ENCODE assay signal across 16 mouse cellular contexts in genomic region chr16:92955508-92955907, GRCm38 (mm10).
A peak's percentile ranks its signal among the peaks of the same experiment; 100 is the strongest.
DNase-seq lines count a peak whose midpoint lies in the region; ATAC-seq and TF ChIP-seq lines count a peak whose summit lies in the region.
"Had no signal": no experiment of that assay in that cellular context is flagged by ENCODE, and none has a peak within 500 bp of the region (broad histone marks: within the 10 kb centered on the region; RNA-seq: fewer than 3 reads in every experiment).

No protein-coding gene starts in this region.

- H3K36me3 ChIP-seq in stomach, postnatal 0 days (ENCODE audit: control insufficient read depth, insufficient read depth, low read length) = no peaks in the 10 kb centered on the region
- H3K36me3 ChIP-seq: G1E; heart, embryonic 13.5 days; lung, embryonic 15.5 days; midbrain, embryonic 15.5 days had no signal

- ATAC-seq in stomach, postnatal 0 days (ENCODE audit: low FRiP score, low TSS enrichment) = no peak; the same call in 1 of the 2 replicates
- ATAC-seq: CD4-positive, CD25-positive, alpha-beta regulatory T cell, adult 4 months; forebrain, postnatal 0 days; inflammation-experienced regulatory T-cells, adult 6 months; midbrain, embryonic 15.5 days had no signal

- H3K27me3 ChIP-seq in stomach, postnatal 0 days (ENCODE audit: control insufficient read depth, insufficient read depth, low read length) = no peaks in the 10 kb centered on the region
- H3K27me3 ChIP-seq: lung, embryonic 15.5 days; midbrain, embryonic 15.5 days had no signal

- no peak for TF ChIP-seq CTCF in gastrocnemius, adult 2 months (IDR thresholded peaks at IDR 0.05)
- no peak for TF ChIP-seq CTCF in stomach, postnatal 0 days (IDR thresholded peaks at IDR 0.05; ENCODE audit: low read depth)

- H3K9me3 ChIP-seq in stomach, postnatal 0 days (ENCODE audit: control insufficient read depth, low read length) = no peaks in the 10 kb centered on the region
- H3K9me3 ChIP-seq: G1E; heart, embryonic 13.5 days; lung, embryonic 15.5 days; midbrain, embryonic 15.5 days had no signal

- peak overlapping the region; percentile 76 for H3K27ac ChIP-seq in gastrocnemius, adult 2 months
- H3K27ac ChIP-seq in stomach, postnatal 0 days (replicated peaks) = peak overlapping the region; percentile 13; the same call in 1 of the 2 replicates
- H3K27ac ChIP-seq: lung, embryonic 15.5 days; midbrain, embryonic 15.5 days had no signal

- H3K4me2 ChIP-seq in stomach, postnatal 0 days (replicated peaks; ENCODE audit: low read depth) = peak overlapping the region; percentile 23; the same call in 1 of the 2 replicates
- H3K4me2 ChIP-seq: heart, embryonic 13.5 days; liver, embryonic 11.5 days; lung, embryonic 15.5 days; midbrain, embryonic 15.5 days had no signal

- 24% methylated on average over 5 of the region's 5 CpGs for WGBS in stomach, postnatal 0 days

- DNase-seq in gastrocnemius, adult 2 months = no peak
- DNase-seq in gastrocnemius, postnatal 14 days = no peak
- peak; percentile 12 for DNase-seq in kidney, postnatal 10 days
- no peak for DNase-seq in kidney, adult 11 months
- DNase-seq in thymus, postnatal 0 days (ENCODE audit: low spot score) = peak; percentile 22
- no peak for DNase-seq in thymus, postnatal 25 days
- DNase-seq in stomach, postnatal 0 days (ENCODE audit: low spot score) = peak; percentile 32
- DNase-seq in adrenal gland, postnatal 36 days = no peak
- DNase-seq: forebrain, postnatal 0 days had no signal

- intact Hi-C loops in gastrocnemius, adult 2 months (cut with DNase I) = loop anchor here (10.0 kb wide), 1 partner anchor 159 kb away; no protein-coding TSS in a partner anchor
- intact Hi-C loops in gastrocnemius, postnatal 14 days (cut with DNase I; ENCODE audit: low total_unique reads) = no loop called here

- H3K4me1 ChIP-seq in stomach, postnatal 0 days (replicated peaks; ENCODE audit: control insufficient read depth, insufficient read depth) = no peaks in the 10 kb centered on the region; the same call in 1 of the 2 replicates
- H3K4me1 ChIP-seq: midbrain, embryonic 15.5 days had no signal

- no peak for TF ChIP-seq EP300 in stomach, postnatal 0 days (optimal IDR thresholded peaks at IDR 0.05)

- no peak overlapping the region for H3K4me3 ChIP-seq in gastrocnemius, adult 2 months
- H3K4me3 ChIP-seq in stomach, postnatal 0 days (ENCODE audit: low read depth, low read length) = no peak overlapping the region
- H3K4me3 ChIP-seq: heart, embryonic 13.5 days; lung, embryonic 15.5 days; midbrain, embryonic 15.5 days had no signal

- no peak overlapping the region for H3K9ac ChIP-seq in stomach, postnatal 0 days (ENCODE audit: low read length)
- H3K9ac ChIP-seq: forebrain, postnatal 0 days; heart, embryonic 13.5 days; lung, embryonic 15.5 days; midbrain, embryonic 15.5 days had no signal

Comparison
In these comparisons a context has a peak if more than half of its experiments do, and no peak if none do; other contexts are left out.
1. DNase-seq: peak in kidney, postnatal 10 days (single experiment), thymus, postnatal 0 days (single experiment) and stomach, postnatal 0 days (single experiment); none in gastrocnemius, adult 2 months (single experiment), gastrocnemius, postnatal 14 days (single experiment), kidney, adult 11 months (single experiment), thymus, postnatal 25 days (single experiment) and adrenal gland, postnatal 36 days (0 of 2).